Mouse (Mus musculus) hindbrain, embryonic 11.5 days (tissue): ENCODE measurements around the gene Cpne6. TPM values are rescaled to one million over a fixed set of nuclear protein-coding genes. Genes with fewer than 3 reads are reported as not detected.

Source experiments
- ATAC-seq: fragments of 200-750 bp; cut with Nextera tagmentation; 2 replicates; pipeline ENCODE4 v1.8.0; 2017; ENCODE audit warnings: mild to moderate bottlenecking, moderate TSS enrichment, moderate library complexity; ENCODE audit not compliant: low FRiP score
- DNase-seq: peaks from one replicate; pipeline ENCODE4 v3.0.0-alpha.2; 2015; ENCODE audit warnings: low spot score
- H3K27ac ChIP-seq: fragments of 300-500 bp; sonication (generic); 2 replicates; pipeline ENCODE4 v1.5.1; 2014; ENCODE audit warnings: mild to moderate bottlenecking, low read depth, low read length
- H3K27me3 ChIP-seq: fragments of 300-500 bp; sonication (generic); 2 replicates; pipeline ENCODE4 v1.6.1; 2014; ENCODE audit warnings: mild to moderate bottlenecking, low read length, moderate library complexity, mixed read lengths; ENCODE audit not compliant: control insufficient read depth, insufficient read depth
- H3K36me3 ChIP-seq: fragments of 300-500 bp; sonication (generic); 2 replicates; pipeline ENCODE4 v1.6.1; 2014; ENCODE audit warnings: mild to moderate bottlenecking, low read length, moderate library complexity, mixed read lengths; ENCODE audit not compliant: control insufficient read depth, insufficient read depth
- H3K4me1 ChIP-seq: fragments of 300-500 bp; sonication (generic); replicated peaks from 2 replicates; pipeline ENCODE4 v1.6.1; 2014; ENCODE audit warnings: low read length, mixed read lengths; ENCODE audit not compliant: control insufficient read depth, insufficient read depth
- H3K4me2 ChIP-seq: fragments of 300-500 bp; sonication (generic); replicated peaks from 2 replicates; pipeline ENCODE4 v1.6.1; 2014; ENCODE audit warnings: mild to moderate bottlenecking, low read depth, low read length
- H3K4me3 ChIP-seq: fragments of 300-500 bp; sonication (generic); 2 replicates; pipeline ENCODE4 v1.5.1; 2014; ENCODE audit warnings: low read depth, low read length
- H3K9ac ChIP-seq: fragments of 300-500 bp; sonication (generic); 2 replicates; pipeline ENCODE4 v1.6.1; 2014; ENCODE audit warnings: low read depth, low read length
- H3K9me3 ChIP-seq: fragments of 300-500 bp; sonication (generic); 2 replicates; pipeline ENCODE4 v1.6.1; 2016; ENCODE audit warnings: low read length; ENCODE audit not compliant: control insufficient read depth
- WGBS: fragments of 180-500 bp; shearing (Covaris S2); extraction: QIAGEN DNeasy Blood & Tissue Kit; methylation state at CpG from one replicate; pipeline ENCODE4 v1.1.7; 2014; 5-methylcytosine and 5-hydroxymethylcytosine counted together
- polyA plus RNA-seq: library from polyadenylated mRNA; unstranded; fragments of >200 nt; fragmentation: Nextera tagmentation; extraction: Ambion mirVana; gene quantifications from 2 replicates; pipeline ENCODE4 v1.2.1, GENCODE M21; 2014

Gene Cpne6
- polyA plus RNA-seq, 1 experiment from 2014 or later, result 1.3 TPM

DNA sequence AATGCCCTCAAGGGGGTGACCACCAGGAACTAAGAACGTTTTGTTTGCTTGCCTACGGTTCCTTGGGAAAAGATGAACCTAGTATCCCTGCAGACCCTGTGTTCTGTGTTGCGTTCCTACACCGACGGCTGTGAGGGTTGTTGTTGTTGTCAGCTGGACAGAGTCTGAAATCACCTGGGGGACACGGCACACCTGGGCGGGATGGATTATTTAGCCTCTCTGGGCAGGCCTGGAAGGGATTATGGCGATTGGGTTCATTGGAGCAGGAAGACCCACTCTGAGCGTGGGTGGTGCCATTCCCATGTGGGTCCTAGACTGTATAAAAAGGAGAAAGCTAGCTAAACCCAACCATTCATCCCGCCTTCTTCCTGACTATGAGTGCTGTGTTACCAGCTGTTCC lies 51.6 kb downstream of the Cpne6 start:
- Histone ChIP-seq H3K27ac (no peak overlapping the region), H3K9ac (no peak overlapping the region), H3K36me3 (peaks cover 3% of the 10 kb centered on the region; the same call in 1 of the 2 replicates), H3K4me1 (0 out of 2 replicates have a peak, but pooled peaks cover 4% of the 10 kb centered on the region), H3K4me2 (no peak overlapping the region), H3K9me3 (no peaks in the 10 kb centered on the region), H3K4me3 (no peak overlapping the region), H3K27me3 (no peaks in the 10 kb centered on the region)
- DNase-seq (no peak), ATAC-seq (no peak)
- 88% methylated on average over 10 of the region's 10 CpGs for WGBS

GRCm38 (mm10) chr14:55563249-55563648 lies 53.0 kb downstream of the Cpne6 start:
- DNase-seq (no peak), ATAC-seq (no peak)
- H3K27ac ChIP-seq, result no peak overlapping the region
- 92% methylated on average over 11 of the region's 11 CpGs for WGBS
- peaks cover 3% of the 10 kb centered on the region; the same call in 1 of the 2 replicates for H3K36me3 ChIP-seq
- H3K4me2 ChIP-seq, result no peak overlapping the region
- 0 out of 2 replicates have a peak, but pooled peaks cover 4% of the 10 kb centered on the region for H3K4me1 ChIP-seq
- H3K9ac ChIP-seq, result no peak overlapping the region
- H3K4me3 ChIP-seq, result no peak overlapping the region
- H3K9me3 ChIP-seq, result no peaks in the 10 kb centered on the region
- no peaks in the 10 kb centered on the region for H3K27me3 ChIP-seq

GRCm38 (mm10) chr14:55565748-55566147 lies 55.5 kb downstream of the Cpne6 start:
- Histone ChIP-seq H3K4me2 (no peak overlapping the region), H3K27me3 (no peaks in the 10 kb centered on the region), H3K4me3 (no peak overlapping the region), H3K27ac (no peak overlapping the region), H3K9ac (no peak overlapping the region), H3K9me3 (no peaks in the 10 kb centered on the region), H3K4me1 (0 out of 2 replicates have a peak, but pooled peaks cover 4% of the 10 kb centered on the region), H3K36me3 (peaks cover 3% of the 10 kb centered on the region; the same call in 1 of the 2 replicates)
- DNase-seq, result no peak
- 81% methylated on average over 3 of the region's 3 CpGs for WGBS
- no peak for ATAC-seq

Other genes starting within 250 kb of the Cpne6 start
- 26.0 and 36.5 TPM in 2 replicates for gene Dhrs4, start 31.7 kb upstream of the Cpne6 start, polyA plus RNA-seq
- gene Carmil3, start 19.8 kb upstream of the Cpne6 start, polyA plus RNA-seq, result 10.1 and 14.0 TPM in 2 replicates
- 0.15 and 0.20 TPM in 2 replicates for gene Nrl, start 14.5 kb downstream of the Cpne6 start, polyA plus RNA-seq
- 11.3 and 12.6 TPM in 2 replicates for gene Pck2, start 29.8 kb downstream of the Cpne6 start, polyA plus RNA-seq
- gene Dcaf11, start 49.6 kb downstream of the Cpne6 start, polyA plus RNA-seq, result 81.5 and 85.4 TPM in 2 replicates
- gene A730061H03Rik, start 50.0 kb downstream of the Cpne6 start, polyA plus RNA-seq, result 0.52 TPM in 1 of 2 replicates, not detected in the other
- 0.77 and 1.8 TPM in 2 replicates for gene Fitm1, start 65.2 kb downstream of the Cpne6 start, polyA plus RNA-seq
- gene Psme1, start 67.7 kb downstream of the Cpne6 start, polyA plus RNA-seq, result 126 TPM in 2 replicates
- 6.4 and 8.5 TPM in 2 replicates for gene Emc9, start 74.9 kb downstream of the Cpne6 start, polyA plus RNA-seq
- gene Psme2, start 80.7 kb downstream of the Cpne6 start, polyA plus RNA-seq, result 195 and 222 TPM in 2 replicates
- gene Rnf31, start 81.3 kb downstream of the Cpne6 start, polyA plus RNA-seq, result 10.6 and 12.1 TPM in 2 replicates
- gene Irf9, start 93.1 kb downstream of the Cpne6 start, polyA plus RNA-seq, result 6.9 and 7.6 TPM in 2 replicates
- gene Rec8, start 107.6 kb downstream of the Cpne6 start, polyA plus RNA-seq, result 8.2 and 8.8 TPM in 2 replicates
- gene Ipo4, start 125.5 kb downstream of the Cpne6 start, polyA plus RNA-seq, result 71.2 and 73.1 TPM in 2 replicates
- 1.7 and 4.0 TPM in 2 replicates for gene Gm49378, start 127.5 kb downstream of the Cpne6 start, polyA plus RNA-seq
- gene Tm9sf1, start 133.4 kb downstream of the Cpne6 start, polyA plus RNA-seq, result 60.2 and 61.9 TPM in 2 replicates
- gene Tssk4, start 139.7 kb downstream of the Cpne6 start, polyA plus RNA-seq, result 0.38 and 0.48 TPM in 2 replicates
- gene Mdp1, start 150.1 kb downstream of the Cpne6 start, polyA plus RNA-seq, result 67.7 and 70.2 TPM in 2 replicates
- 54.6 and 58.8 TPM in 2 replicates for gene Gmpr2, start 161.5 kb downstream of the Cpne6 start, polyA plus RNA-seq
- gene Nedd8, start 161.7 kb downstream of the Cpne6 start, polyA plus RNA-seq, result 596 and 597 TPM in 2 replicates
- 52.7 and 63.1 TPM in 2 replicates for gene Tinf2, start 171.4 kb downstream of the Cpne6 start, polyA plus RNA-seq
- 0.36 and 0.49 TPM in 2 replicates for gene Tgm1, start 203.5 kb downstream of the Cpne6 start, polyA plus RNA-seq
- gene Rabggta, start 211.8 kb downstream of the Cpne6 start, polyA plus RNA-seq, result 25.3 and 27.4 TPM in 2 replicates
- gene Dhrs1, start 235.2 kb downstream of the Cpne6 start, polyA plus RNA-seq, result 68.6 and 72.1 TPM in 2 replicates
- 47.0 and 47.6 TPM in 2 replicates for gene Nop9, start 235.2 kb downstream of the Cpne6 start, polyA plus RNA-seq
- 0.33 TPM in 1 of 2 replicates, not detected in the other for gene Cideb, start 248.0 kb downstream of the Cpne6 start, polyA plus RNA-seq